Mouse (Mus musculus): Measurements from ENCODE around the gene Tmem136.

The Tmem136 gene

GRCm38 (mm10) chr9:43076163-43076562 lies 40.2 kb downstream of the Tmem136 start:
- no peak for DNase-seq (ENCODE audit: low read depth, low spot score)

GRCm38 (mm10) chr9:43074611-43075010 lies 41.8 kb downstream of the Tmem136 start:
- no peak for DNase-seq (ENCODE audit: low read depth, low spot score)

GRCm38 (mm10) chr9:43071741-43072140 lies 44.6 kb downstream of the Tmem136 start:
- no peak for DNase-seq (ENCODE audit: low read depth, low spot score)

- DNase-seq (ENCODE audit: low read depth, low spot score): peak; percentile 44
Observed at GRCm38 (mm10) chr9:43071176-43071575, 45.2 kb downstream of the Tmem136 start.

- no peak for DNase-seq (ENCODE audit: low read depth, low spot score)
Observed at GRCm38 (mm10) chr9:43070566-43070965, 45.8 kb downstream of the Tmem136 start.

- no peak for DNase-seq (ENCODE audit: low read depth, low spot score)
Observed at GRCm38 (mm10) chr9:43070153-43070552, 46.2 kb downstream of the Tmem136 start.

- no peak for DNase-seq (ENCODE audit: low read depth, low spot score)
Observed at GRCm38 (mm10) chr9:43067896-43068295, 48.5 kb downstream of the Tmem136 start.

GRCm38 (mm10) chr9:43065231-43065630 lies 51.1 kb downstream of the Tmem136 start:
- DNase-seq (ENCODE audit: low read depth, low spot score): no peak

- no peak for DNase-seq (ENCODE audit: low read depth, low spot score)
Observed at GRCm38 (mm10) chr9:43061545-43061944, 54.8 kb downstream of the Tmem136 start.

All from R1 (cell line).